Mouse (Mus musculus): Measurements from ENCODE around the gene Aicda. TPM values are rescaled to one million over a fixed set of nuclear protein-coding genes. Genes with fewer than 3 reads are reported as not detected.

The Aicda gene
- polyA plus RNA-seq, 1 experiment from 2014 or later, result 0.05 TPM

GRCm38 (mm10) chr6:122517668-122518067 is 35.9 kb upstream of the Aicda start:
- H3K27ac ChIP-seq (ENCODE audit: low read length), result no peak overlapping the region
- no peak overlapping the region for H3K4me3 ChIP-seq (ENCODE audit: low read depth, low read length)
- 63% methylated on average over 1 of the region's 1 CpGs for WGBS
- H3K4me1 ChIP-seq (ENCODE audit: insufficient read depth, low read depth, low read length), result no peaks in the 10 kb centered on the region
- H3K4me2 ChIP-seq (replicated peaks; ENCODE audit: low read depth, low read length), result no peak overlapping the region
- H3K36me3 ChIP-seq (ENCODE audit: insufficient read depth, low read length), result no peaks in the 10 kb centered on the region
- no peak for TF ChIP-seq EP300 (IDR thresholded peaks at IDR 0.05)
- TF ChIP-seq CTCF (IDR thresholded peaks at IDR 0.05), result no peak
- DNase-seq (ENCODE audit: low spot score), result no peak
- H3K27me3 ChIP-seq (replicated peaks; ENCODE audit: insufficient read depth, low read length), result no peaks in the 10 kb centered on the region
- ATAC-seq, result peak; percentile 25; the same call in 1 of the 2 replicates
- no peaks in the 10 kb centered on the region for H3K9me3 ChIP-seq (ENCODE audit: low read length)
- H3K9ac ChIP-seq (replicated peaks; ENCODE audit: low read depth), result no peak overlapping the region

- H3K27ac ChIP-seq (ENCODE audit: low read length), result no peak overlapping the region
- H3K27me3 ChIP-seq (replicated peaks; ENCODE audit: insufficient read depth, low read length), result no peaks in the 10 kb centered on the region
- TF ChIP-seq CTCF (IDR thresholded peaks at IDR 0.05), result peak; percentile 71
- TF ChIP-seq EP300 (IDR thresholded peaks at IDR 0.05), result no peak
- 19% methylated on average over 2 of the region's 2 CpGs for WGBS
- peak; percentile 69 for DNase-seq (ENCODE audit: low spot score)
- H3K9ac ChIP-seq (replicated peaks; ENCODE audit: low read depth), result no peak overlapping the region
- H3K4me1 ChIP-seq (ENCODE audit: insufficient read depth, low read depth, low read length), result no peaks in the 10 kb centered on the region
- no peak overlapping the region for H3K4me2 ChIP-seq (replicated peaks; ENCODE audit: low read depth, low read length)
- ATAC-seq, result no peak
- no peaks in the 10 kb centered on the region for H3K9me3 ChIP-seq (ENCODE audit: low read length)
- no peak overlapping the region for H3K4me3 ChIP-seq (ENCODE audit: low read depth, low read length)
- no peaks in the 10 kb centered on the region for H3K36me3 ChIP-seq (ENCODE audit: insufficient read depth, low read length)
Observed at GRCm38 (mm10) chr6:122519384-122519783, 34.2 kb upstream of the Aicda start.

- no peak for TF ChIP-seq EP300 (IDR thresholded peaks at IDR 0.05)
- TF ChIP-seq CTCF (IDR thresholded peaks at IDR 0.05), result no peak
- peak; percentile 61 for DNase-seq (ENCODE audit: low spot score)
- WGBS, result 55% methylated on average over 9 of the region's 9 CpGs
Observed at GRCm38 (mm10) chr6:122522595-122522994, 31.0 kb upstream of the Aicda start.

GRCm38 (mm10) chr6:122523289-122523688 is 30.3 kb upstream of the Aicda start:
- Histone ChIP-seq H3K9ac (replicated peaks; ENCODE audit: low read depth) (no peak overlapping the region), H3K27me3 (replicated peaks; ENCODE audit: insufficient read depth, low read length) (no peaks in the 10 kb centered on the region), H3K4me2 (replicated peaks; ENCODE audit: low read depth, low read length) (no peak overlapping the region), H3K4me1 (ENCODE audit: insufficient read depth, low read depth, low read length) (no peaks in the 10 kb centered on the region), H3K36me3 (ENCODE audit: insufficient read depth, low read length) (no peaks in the 10 kb centered on the region), H3K9me3 (ENCODE audit: low read length) (no peaks in the 10 kb centered on the region), H3K27ac (ENCODE audit: low read length) (no peak overlapping the region), H3K4me3 (ENCODE audit: low read depth, low read length) (no peak overlapping the region)
- ATAC-seq (no peak), DNase-seq (ENCODE audit: low spot score) (no peak)
- TF ChIP-seq EP300 (IDR thresholded peaks at IDR 0.05) (no peak), CTCF (IDR thresholded peaks at IDR 0.05) (no peak)
- 70% methylated on average over 8 of the region's 8 CpGs for WGBS

More at GRCm38 (mm10) chr6:122522595-122522994, 31.0 kb upstream of the Aicda start:
- no peaks in the 10 kb centered on the region for H3K9me3 ChIP-seq (ENCODE audit: low read length)
- peak; percentile 65 for ATAC-seq
- no peaks in the 10 kb centered on the region for H3K36me3 ChIP-seq (ENCODE audit: insufficient read depth, low read length)
- H3K27ac ChIP-seq (ENCODE audit: low read length), result no peak overlapping the region
- H3K4me1 ChIP-seq (ENCODE audit: insufficient read depth, low read depth, low read length), result no peaks in the 10 kb centered on the region
- H3K27me3 ChIP-seq (replicated peaks; ENCODE audit: insufficient read depth, low read length), result no peaks in the 10 kb centered on the region
- H3K4me3 ChIP-seq (ENCODE audit: low read depth, low read length), result no peak overlapping the region
- H3K9ac ChIP-seq (replicated peaks; ENCODE audit: low read depth), result no peak overlapping the region
- no peak overlapping the region for H3K4me2 ChIP-seq (replicated peaks; ENCODE audit: low read depth, low read length)

GRCm38 (mm10) chr6:122527596-122527995 is 26.0 kb upstream of the Aicda start:
- Histone ChIP-seq H3K9me3 (ENCODE audit: low read length) (no peaks in the 10 kb centered on the region), H3K9ac (replicated peaks; ENCODE audit: low read depth) (no peak overlapping the region), H3K4me1 (ENCODE audit: insufficient read depth, low read depth, low read length) (no peaks in the 10 kb centered on the region), H3K4me3 (ENCODE audit: low read depth, low read length) (no peak overlapping the region), H3K36me3 (ENCODE audit: insufficient read depth, low read length) (no peaks in the 10 kb centered on the region), H3K27ac (ENCODE audit: low read length) (no peak overlapping the region), H3K4me2 (replicated peaks; ENCODE audit: low read depth, low read length) (no peak overlapping the region), H3K27me3 (replicated peaks; ENCODE audit: insufficient read depth, low read length) (no peaks in the 10 kb centered on the region)
- TF ChIP-seq EP300 (IDR thresholded peaks at IDR 0.05) (no peak), CTCF (IDR thresholded peaks at IDR 0.05) (no peak)
- WGBS, result 19% methylated on average over 12 of the region's 12 CpGs
- ATAC-seq, result no peak
- DNase-seq (ENCODE audit: low spot score), result no peak

- Histone ChIP-seq H3K4me3 (ENCODE audit: low read depth, low read length) (no peak overlapping the region), H3K9me3 (ENCODE audit: low read length) (no peaks in the 10 kb centered on the region), H3K4me2 (replicated peaks; ENCODE audit: low read depth, low read length) (no peak overlapping the region), H3K9ac (replicated peaks; ENCODE audit: low read depth) (no peak overlapping the region), H3K27me3 (replicated peaks; ENCODE audit: insufficient read depth, low read length) (no peaks in the 10 kb centered on the region), H3K4me1 (ENCODE audit: insufficient read depth, low read depth, low read length) (no peaks in the 10 kb centered on the region), H3K36me3 (ENCODE audit: insufficient read depth, low read length) (no peaks in the 10 kb centered on the region), H3K27ac (ENCODE audit: low read length) (no peak overlapping the region)
- ATAC-seq (no peak), DNase-seq (ENCODE audit: low spot score) (no peak)
- whole genome bisulfite sequencing, result 74% methylated on average over 11 of the region's 11 CpGs
- no peak for TF ChIP-seq CTCF (IDR thresholded peaks at IDR 0.05)
- TF ChIP-seq EP300 (IDR thresholded peaks at IDR 0.05), result no peak
Observed at GRCm38 (mm10) chr6:122528136-122528535, 25.5 kb upstream of the Aicda start.
